Mouse (Mus musculus) cerebral cortex, adult 2 months (tissue): Measurements from ENCODE around the gene App.

Experiments
- WGBS: fragments of 180-500 bp; shearing (Covaris S2); methylation state at CpG from one replicate; pipeline ENCODE4 v1.1.7; 2018; 5-methylcytosine and 5-hydroxymethylcytosine counted together

The App gene

GRCm38 (mm10) chr16:85124649-85125048 is 48.9 kb downstream of the App start:
- WGBS = 67% methylated on average over 4 of the region's 4 CpGs

- 76% methylated on average over 5 of the region's 5 CpGs for WGBS
Measured at GRCm38 (mm10) chr16:85121983-85122382, 51.6 kb downstream of the App start.

GRCm38 (mm10) chr16:85118916-85119315 is 54.6 kb downstream of the App start:
- WGBS = 92% methylated on average over 6 of the region's 6 CpGs

GRCm38 (mm10) chr16:85117541-85117940 is 56.0 kb downstream of the App start:
- WGBS = 48% methylated on average over 1 of the region's 1 CpGs

DNA sequence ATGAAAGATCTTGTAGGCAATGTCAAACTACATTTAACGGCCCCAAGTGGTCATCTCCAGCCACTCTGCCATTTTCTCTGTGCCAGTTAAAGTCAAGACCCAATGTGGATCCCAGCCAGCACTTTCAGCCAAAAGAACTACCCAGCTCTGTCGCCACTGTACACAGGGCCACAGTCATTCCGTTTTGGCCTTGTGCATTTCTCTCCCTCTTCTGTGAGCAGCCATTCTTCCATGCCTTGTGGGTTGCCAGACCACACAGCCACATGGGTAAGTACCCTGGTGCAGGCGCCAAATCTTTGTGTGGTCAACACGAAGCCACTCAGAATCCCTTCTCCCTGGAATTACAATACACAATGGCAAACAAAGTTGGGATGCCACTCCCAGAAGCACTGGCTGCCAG is 57.7 kb downstream of the App start:
- WGBS = 52% methylated on average over 5 of the region's 5 CpGs

DNA sequence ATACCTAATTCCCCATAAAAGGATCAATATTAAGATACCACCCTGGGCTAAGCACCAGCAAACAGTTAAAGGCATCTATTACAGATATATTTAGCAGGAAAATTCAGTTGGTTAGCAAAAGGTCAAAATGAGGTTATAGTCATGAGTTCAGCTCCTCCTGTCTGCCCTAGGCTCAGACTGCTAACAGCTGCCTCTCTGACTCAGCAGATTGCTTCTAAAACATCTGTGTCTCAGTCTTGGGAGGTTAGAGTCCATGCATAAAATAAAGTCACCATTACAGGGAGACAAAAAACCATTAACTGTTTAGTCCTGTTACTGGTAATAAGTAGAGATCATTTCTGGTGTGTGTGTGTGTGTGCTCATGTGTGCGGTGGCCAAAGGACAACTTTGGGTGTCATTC is 58.8 kb downstream of the App start:
- WGBS = 97% methylated on average over 1 of the region's 1 CpGs

- WGBS = 48% methylated on average over 2 of the region's 2 CpGs
Measured at GRCm38 (mm10) chr16:85113941-85114340, 59.6 kb downstream of the App start.

DNA sequence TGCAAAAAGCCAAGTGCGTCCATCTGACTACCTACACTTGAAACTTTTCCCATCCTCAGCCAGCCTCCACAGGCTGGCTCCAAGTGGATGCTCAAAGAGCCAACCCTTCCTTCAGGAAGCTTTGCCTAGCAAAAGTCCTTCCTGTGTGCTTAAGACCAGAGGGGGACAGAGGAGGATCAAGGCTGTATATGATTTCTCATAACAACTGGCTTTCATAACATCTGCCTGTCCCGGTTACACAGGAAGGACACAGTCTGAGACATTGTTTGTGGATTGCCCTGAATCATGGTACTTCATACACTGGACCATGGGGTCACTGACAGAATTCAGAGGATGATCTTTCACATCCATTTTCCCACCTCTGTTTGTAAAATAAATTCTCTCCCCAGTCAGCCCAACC is 61.3 kb downstream of the App start:
- WGBS = 60% methylated on average over 2 of the region's 2 CpGs

GRCm38 (mm10) chr16:85110428-85110827 is 63.1 kb downstream of the App start:
- 27% methylated on average over 13 of the region's 13 CpGs for WGBS

GRCm38 (mm10) chr16:85108486-85108885 is 65.1 kb downstream of the App start:
- WGBS = 72% methylated on average over 7 of the region's 7 CpGs

GRCm38 (mm10) chr16:85106644-85107323 is 66.8 kb downstream of the App start:
- 48% methylated on average over 9 of the region's 9 CpGs for WGBS

- WGBS = 60% methylated on average over 4 of the region's 4 CpGs
Measured at GRCm38 (mm10) chr16:85105603-85106002, 68.0 kb downstream of the App start.

DNA sequence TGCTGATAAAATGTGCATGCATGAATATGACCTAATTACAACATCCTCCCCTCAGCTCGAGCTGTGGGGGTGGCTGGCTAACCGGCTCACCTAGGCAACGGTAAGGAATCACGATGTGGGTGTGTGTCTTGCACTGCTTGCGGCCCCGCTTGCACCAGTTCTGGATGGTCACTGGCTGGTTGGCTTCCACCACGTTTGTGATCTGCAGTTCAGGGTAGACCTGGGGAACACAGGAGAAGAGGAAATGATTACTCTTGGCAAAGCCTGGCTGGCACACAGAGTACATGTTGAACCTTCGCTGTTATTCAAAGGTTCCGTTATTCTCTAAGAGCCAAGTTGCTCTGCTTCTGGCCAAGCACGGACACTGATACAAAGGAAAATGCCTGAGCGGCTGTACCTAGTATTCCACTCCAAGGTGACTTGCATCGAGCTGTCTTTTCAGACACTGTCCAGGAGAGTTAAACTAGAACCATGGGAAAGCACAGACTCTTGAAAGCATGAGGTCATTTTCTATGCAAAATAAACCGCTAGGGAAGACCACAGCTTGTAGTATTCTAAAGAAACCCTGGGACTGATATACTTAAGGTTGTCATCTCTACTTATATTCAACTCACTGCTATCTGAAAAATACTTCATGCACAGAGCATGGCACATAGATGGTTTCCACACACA is 70.3 kb downstream of the App start:
- 37% methylated on average over 13 of the region's 13 CpGs for WGBS

GRCm38 (mm10) chr16:85101544-85101943 is 72.0 kb downstream of the App start:
- WGBS = 69% methylated on average over 3 of the region's 3 CpGs

- 40% methylated on average over 3 of the region's 3 CpGs for WGBS
Measured at GRCm38 (mm10) chr16:85100806-85101205, 72.8 kb downstream of the App start.

- 74% methylated on average over 7 of the region's 7 CpGs for WGBS
Measured at GRCm38 (mm10) chr16:85099487-85099886, 74.1 kb downstream of the App start.

GRCm38 (mm10) chr16:85099044-85099443 is 74.5 kb downstream of the App start:
- WGBS = 77% methylated on average over 7 of the region's 7 CpGs

- WGBS = 62% methylated on average over 6 of the region's 6 CpGs
Measured at GRCm38 (mm10) chr16:85096396-85096795, 77.2 kb downstream of the App start.

- 80% methylated on average over 2 of the region's 2 CpGs for WGBS
Measured at GRCm38 (mm10) chr16:85095923-85096322, 77.6 kb downstream of the App start.

DNA sequence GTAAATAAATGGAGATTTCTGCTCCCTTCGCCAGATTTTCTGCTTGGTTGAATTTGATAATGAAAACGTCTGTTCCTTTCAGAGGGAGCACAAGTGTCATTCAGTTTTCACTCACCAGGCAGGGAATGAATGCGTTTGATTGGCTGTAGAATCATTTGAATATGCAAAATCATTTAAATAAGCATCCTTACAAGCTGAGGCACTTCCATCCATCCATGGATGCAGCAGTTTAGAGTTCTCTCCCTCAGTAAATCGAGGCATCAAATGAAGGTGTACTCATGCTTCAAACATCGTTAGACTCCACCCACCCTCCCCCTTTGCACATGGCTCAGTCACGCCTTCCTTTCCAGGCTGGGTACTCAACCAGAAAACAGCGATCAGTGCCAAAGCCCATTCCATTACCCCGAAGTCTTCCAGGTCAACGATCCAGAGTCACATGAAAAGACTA is 80.9 kb downstream of the App start:
- WGBS = 30% methylated on average over 9 of the region's 9 CpGs

GRCm38 (mm10) chr16:85092183-85092582 is 81.4 kb downstream of the App start:
- 50% methylated on average over 1 of the region's 1 CpGs for WGBS

GRCm38 (mm10) chr16:85090992-85091391 is 82.6 kb downstream of the App start:
- WGBS = 33% methylated on average over 14 of the region's 14 CpGs

DNA sequence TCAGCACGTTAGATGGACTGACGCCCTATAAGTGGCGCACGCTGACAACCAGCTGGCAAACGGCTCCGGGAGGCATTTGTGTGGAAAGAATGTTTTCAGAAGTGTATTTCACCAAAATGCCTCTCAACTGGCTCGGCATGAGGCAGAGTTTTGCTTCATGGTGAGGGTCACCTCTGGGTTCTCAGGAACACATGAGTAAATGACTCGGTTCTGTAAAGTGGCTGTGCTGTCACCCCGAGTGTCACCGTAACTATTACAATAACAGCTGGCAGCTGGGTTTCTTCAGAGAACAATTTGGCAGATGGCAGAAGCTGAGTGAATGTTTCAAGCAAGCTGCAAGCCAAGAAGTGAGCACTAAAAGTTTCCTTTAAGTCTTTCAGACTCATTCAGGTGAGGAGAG is 85.4 kb downstream of the App start:
- 36% methylated on average over 10 of the region's 10 CpGs for WGBS
